Mouse (Mus musculus): Measurements from ENCODE around the gene Mrps18b. TPM values are rescaled to one million over a fixed set of nuclear protein-coding genes. Genes with fewer than 3 reads are reported as not detected.
"Not testable (repeated sequence)": the region's sequence is repeated elsewhere in the genome, so short reads cannot be mapped to it uniquely, and the experiment has no call there.

The Mrps18b gene
- total RNA-seq (2014; rRNA removed), result 37.2 and 46.6 TPM in 2 replicates
- 55.7 and 57.4 TPM in 2 replicates for polyA plus RNA-seq (2015; fragmentation: Nextera tagmentation; extraction: Ambion mirVana)

GRCm38 (mm10) chr17:35916297-35917142, at the start of gene Mrps18b, which contains the start of gene Ppp1r10:
Gene Mrps18b (minus strand): TSS chr17:35916389.
Gene Ppp1r10 (plus strand): TSS chr17:35916434.
- DNase-seq (ENCODE audit: low spot score), result peak; percentile 100
- no peaks in the 10 kb centered on the region for H3K9me3 ChIP-seq (ENCODE audit: low read length)
- H3K4me1 ChIP-seq (ENCODE audit: insufficient read depth, low read length), result peaks cover 7% of the 10 kb centered on the region; the same call in 1 of the 2 replicates
- ATAC-seq (ENCODE audit: low FRiP score), result peak; percentile 92
- peak within 1 kb of the TSS; percentile 91 for H3K9ac ChIP-seq (replicated peaks; ENCODE audit: low read length, poor library complexity, severe bottlenecking)
- H3K4me2 ChIP-seq (ENCODE audit: low read depth, low read length, poor library complexity, severe bottlenecking), result peak within 1 kb of the TSS; percentile 73
- under 1% methylated on average over 83 of the region's 83 CpGs for WGBS
- H3K36me3 ChIP-seq (ENCODE audit: insufficient read depth, low read length), result no peaks in the 10 kb centered on the region
- peak within 1 kb of the TSS; percentile 98 for H3K27ac ChIP-seq (ENCODE audit: low read depth, low read length)
- H3K4me3 ChIP-seq (ENCODE audit: low read depth, low read length), result peak within 1 kb of the TSS; percentile 49
- H3K27me3 ChIP-seq (ENCODE audit: insufficient read depth, low read length), result no peaks in the 10 kb centered on the region
- peak; percentile 80 for TF ChIP-seq CTCF (IDR thresholded peaks at IDR 0.05)

GRCm38 (mm10) chr17:35963279-35963678, 47.1 kb upstream of the Mrps18b start:
- Histone ChIP-seq H3K9me3 (ENCODE audit: low read length) (no peaks in the 10 kb centered on the region), H3K27me3 (ENCODE audit: insufficient read depth, low read length) (no peaks in the 10 kb centered on the region), H3K27ac (ENCODE audit: low read depth, low read length) (no peak overlapping the region), H3K4me2 (ENCODE audit: low read depth, low read length, poor library complexity, severe bottlenecking) (no peak overlapping the region), H3K36me3 (ENCODE audit: insufficient read depth, low read length) (peaks cover 56% of the 10 kb centered on the region), H3K9ac (replicated peaks; ENCODE audit: low read length, poor library complexity, severe bottlenecking) (no peak overlapping the region), H3K4me1 (ENCODE audit: insufficient read depth, low read length) (no peaks in the 10 kb centered on the region; the same call in none of the 2 replicates), H3K4me3 (ENCODE audit: low read depth, low read length) (no peak overlapping the region)
- no peak for DNase-seq (ENCODE audit: low spot score)
- no peak for ATAC-seq (ENCODE audit: low FRiP score)
- WGBS, result 89% methylated on average over 10 of the region's 10 CpGs
- no peak for TF ChIP-seq CTCF (IDR thresholded peaks at IDR 0.05)

- no peaks in the 10 kb centered on the region for H3K4me1 ChIP-seq (ENCODE audit: insufficient read depth, low read length)
- 95% methylated on average over 15 of the region's 15 CpGs for WGBS
- no peak overlapping the region for H3K27ac ChIP-seq (ENCODE audit: low read depth, low read length)
- H3K4me3 ChIP-seq (ENCODE audit: low read depth, low read length), result no peak overlapping the region
- no peak overlapping the region for H3K9ac ChIP-seq (replicated peaks; ENCODE audit: low read length, poor library complexity, severe bottlenecking)
- H3K36me3 ChIP-seq (ENCODE audit: insufficient read depth, low read length), result peaks cover 72% of the 10 kb centered on the region
- no peaks in the 10 kb centered on the region for H3K27me3 ChIP-seq (ENCODE audit: insufficient read depth, low read length)
- no peak overlapping the region for H3K4me2 ChIP-seq (ENCODE audit: low read depth, low read length, poor library complexity, severe bottlenecking)
- ATAC-seq (ENCODE audit: low FRiP score) (no peak), DNase-seq (ENCODE audit: low spot score) (no peak)
- H3K9me3 ChIP-seq (ENCODE audit: low read length), result no peaks in the 10 kb centered on the region
- no peak for TF ChIP-seq CTCF (IDR thresholded peaks at IDR 0.05)
Measured at GRCm38 (mm10) chr17:35958533-35959223, 42.5 kb upstream of the Mrps18b start.

GRCm38 (mm10) chr17:35954665-35955064, 38.5 kb upstream of the Mrps18b start:
- Histone ChIP-seq H3K4me2 (ENCODE audit: low read depth, low read length, poor library complexity, severe bottlenecking) (no peak overlapping the region), H3K9me3 (ENCODE audit: low read length) (no peaks in the 10 kb centered on the region), H3K27ac (ENCODE audit: low read depth, low read length) (no peak overlapping the region), H3K27me3 (ENCODE audit: insufficient read depth, low read length) (no peaks in the 10 kb centered on the region), H3K9ac (replicated peaks; ENCODE audit: low read length, poor library complexity, severe bottlenecking) (no peak overlapping the region), H3K36me3 (ENCODE audit: insufficient read depth, low read length) (peaks cover 39% of the 10 kb centered on the region), H3K4me1 (ENCODE audit: insufficient read depth, low read length) (no peaks in the 10 kb centered on the region), H3K4me3 (ENCODE audit: low read depth, low read length) (no peak overlapping the region)
- 79% methylated on average over 8 of the region's 8 CpGs for WGBS
- ATAC-seq (ENCODE audit: low FRiP score) (no peak), DNase-seq (ENCODE audit: low spot score) (no peak)
- no peak for TF ChIP-seq CTCF (IDR thresholded peaks at IDR 0.05)

GRCm38 (mm10) chr17:35952559-35952958, 36.4 kb upstream of the Mrps18b start:
- not testable (repeated sequence) for H3K27me3 ChIP-seq (ENCODE audit: insufficient read depth, low read length); H3K4me1 ChIP-seq (ENCODE audit: insufficient read depth, low read length); H3K4me2 ChIP-seq (ENCODE audit: low read depth, low read length, poor library complexity, severe bottlenecking); H3K9ac ChIP-seq (replicated peaks; ENCODE audit: low read length, poor library complexity, severe bottlenecking); H3K27ac ChIP-seq (ENCODE audit: low read depth, low read length); DNase-seq (ENCODE audit: low spot score); ATAC-seq (ENCODE audit: low FRiP score); H3K9me3 ChIP-seq (ENCODE audit: low read length); H3K4me3 ChIP-seq (ENCODE audit: low read depth, low read length)
- H3K36me3 ChIP-seq (ENCODE audit: insufficient read depth, low read length), result peaks cover 19% of the 10 kb centered on the region
- WGBS, result 78% methylated on average over 2 of the region's 3 CpGs

- not testable (repeated sequence) for H3K36me3 ChIP-seq (ENCODE audit: insufficient read depth, low read length); H3K4me1 ChIP-seq (ENCODE audit: insufficient read depth, low read length); H3K27ac ChIP-seq (ENCODE audit: low read depth, low read length); DNase-seq (ENCODE audit: low spot score); H3K9me3 ChIP-seq (ENCODE audit: low read length); H3K27me3 ChIP-seq (ENCODE audit: insufficient read depth, low read length); H3K9ac ChIP-seq (replicated peaks; ENCODE audit: low read length, poor library complexity, severe bottlenecking); ATAC-seq (ENCODE audit: low FRiP score); H3K4me3 ChIP-seq (ENCODE audit: low read depth, low read length); H3K4me2 ChIP-seq (ENCODE audit: low read depth, low read length, poor library complexity, severe bottlenecking)
Measured at GRCm38 (mm10) chr17:35950946-35951345, 34.8 kb upstream of the Mrps18b start.
